Mouse (Mus musculus) forebrain, embryonic 14.5 days (tissue): ENCODE measurements around the gene Tm6sf1. TPM values are rescaled to one million over a fixed set of nuclear protein-coding genes. Genes with fewer than 3 reads are reported as not detected.

Experiments used
- ATAC-seq: fragments of 200-750 bp; cut with Nextera tagmentation; 2 replicates; pipeline ENCODE4 v1.8.0; 2017; ENCODE audit warnings: mild to moderate bottlenecking, moderate library complexity
- DNase-seq: peaks from one replicate; pipeline ENCODE4 v3.0.0-alpha.2; 2015; ENCODE audit warnings: low spot score
- H3K27ac ChIP-seq: fragments of 300-500 bp; sonication (generic); 2 replicates; pipeline ENCODE4 v1.5.1; 2014; ENCODE audit warnings: low read depth, mild to moderate bottlenecking, control low read depth, low read length, moderate library complexity
- H3K27me3 ChIP-seq: fragments of 300-500 bp; sonication (generic); replicated peaks from 2 replicates; pipeline ENCODE4 v1.6.1; 2014; ENCODE audit warnings: low read length, control low read depth, mixed read lengths; ENCODE audit not compliant: control insufficient read depth, insufficient read depth
- H3K36me3 ChIP-seq: fragments of 300-500 bp; sonication (generic); 2 replicates; pipeline ENCODE4 v1.6.1; 2014; ENCODE audit warnings: low read length, control low read depth; ENCODE audit not compliant: control insufficient read depth, insufficient read depth
- H3K4me1 ChIP-seq: fragments of 300-500 bp; sonication (generic); 2 replicates; pipeline ENCODE4 v1.6.1; 2014; ENCODE audit warnings: antibody characterized with exemption, low read length, control low read depth; ENCODE audit not compliant: control insufficient read depth, insufficient read depth
- H3K4me2 ChIP-seq: fragments of 300-500 bp; sonication (generic); 2 replicates; pipeline ENCODE4 v1.6.1; 2014; ENCODE audit warnings: mild to moderate bottlenecking, control low read depth, low read length
- H3K4me3 ChIP-seq: fragments of 300-500 bp; sonication (generic); 2 replicates; pipeline ENCODE4 v1.5.1; 2014; ENCODE audit warnings: low read depth, low read length, control low read depth
- H3K9ac ChIP-seq: fragments of 300-500 bp; sonication (generic); 2 replicates; pipeline ENCODE4 v1.6.1; 2014; ENCODE audit warnings: mild to moderate bottlenecking, low read length, control low read depth, moderate library complexity
- H3K9me3 ChIP-seq: fragments of 300-500 bp; sonication (generic); replicated peaks from 2 replicates; pipeline ENCODE4 v1.6.1; 2016; ENCODE audit warnings: low read length, control low read depth, mixed read lengths; ENCODE audit not compliant: control insufficient read depth
- WGBS: fragments of 180-500 bp; shearing (Covaris S2); extraction: QIAGEN DNeasy Blood & Tissue Kit; methylation state at CpG from one replicate; pipeline ENCODE4 v1.1.7; 2014; 5-methylcytosine and 5-hydroxymethylcytosine counted together
- polyA plus RNA-seq: library from polyadenylated mRNA; unstranded; fragments of >200 nt; fragmentation: Nextera tagmentation; extraction: Ambion mirVana; gene quantifications from 2 replicates; pipeline ENCODE4 v1.2.1, GENCODE M21; 2014

Tm6sf1 gene
- polyA plus RNA-seq, 1 experiment from 2014 or later, result 8.4 TPM

DNA sequence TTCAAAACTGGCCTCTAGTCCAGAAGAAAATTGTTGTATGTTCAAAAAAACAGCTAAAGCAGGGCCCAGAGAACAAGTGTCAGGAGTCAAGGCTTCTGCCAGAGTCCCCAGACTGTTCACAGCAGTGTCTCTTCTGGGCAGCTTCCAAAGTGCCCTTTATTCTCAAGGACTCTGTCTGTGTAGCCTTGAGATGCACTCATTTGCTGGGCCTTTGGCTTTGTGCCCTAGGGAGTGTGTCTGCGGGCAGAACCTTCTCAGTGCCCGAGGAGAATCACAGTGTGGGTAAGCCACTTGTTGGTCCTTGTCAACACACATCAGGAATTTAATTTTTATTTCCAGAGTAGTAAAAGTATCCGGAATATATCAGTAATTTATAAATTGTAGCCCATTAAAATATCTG, 22.8 kb downstream of the Tm6sf1 start:
- no peak overlapping the region for H3K4me3 ChIP-seq
- WGBS, result 71% methylated on average over 3 of the region's 3 CpGs
- H3K4me1 ChIP-seq, result no peaks in the 10 kb centered on the region
- H3K36me3 ChIP-seq, result peaks cover 11% of the 10 kb centered on the region
- no peak overlapping the region for H3K4me2 ChIP-seq
- H3K27ac ChIP-seq, result no peak overlapping the region
- DNase-seq, result no peak
- H3K9ac ChIP-seq, result no peak overlapping the region
- no peak for ATAC-seq
- H3K9me3 ChIP-seq, result no peaks in the 10 kb centered on the region
- no peaks in the 10 kb centered on the region for H3K27me3 ChIP-seq

DNA sequence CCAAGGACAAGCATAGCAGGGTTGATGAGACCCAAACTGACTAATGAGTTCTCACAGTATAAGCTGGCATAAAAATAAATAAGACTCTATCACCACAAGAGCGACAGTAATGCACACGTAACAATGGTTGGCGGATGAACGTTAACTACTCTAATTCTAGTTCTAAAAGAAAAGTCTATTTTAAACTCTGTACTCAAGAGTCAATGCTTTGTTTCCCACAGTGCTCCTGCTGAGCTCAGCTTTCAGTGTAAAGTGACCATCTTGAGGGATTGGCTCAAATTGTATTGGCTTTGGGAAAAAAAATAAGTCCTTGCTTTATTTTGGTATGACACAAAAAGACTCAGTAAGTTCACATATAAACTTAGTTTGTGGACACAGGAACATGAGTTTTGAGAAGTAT, 26.3 kb downstream of the Tm6sf1 start:
- Histone ChIP-seq H3K4me1 (no peaks in the 10 kb centered on the region), H3K9ac (no peak overlapping the region), H3K27ac (no peak overlapping the region), H3K4me3 (no peak overlapping the region), H3K9me3 (no peaks in the 10 kb centered on the region), H3K27me3 (no peaks in the 10 kb centered on the region), H3K4me2 (no peak overlapping the region), H3K36me3 (peaks cover 9% of the 10 kb centered on the region)
- DNase-seq (no peak), ATAC-seq (no peak)
- 58% methylated on average over 4 of the region's 4 CpGs for WGBS

DNA sequence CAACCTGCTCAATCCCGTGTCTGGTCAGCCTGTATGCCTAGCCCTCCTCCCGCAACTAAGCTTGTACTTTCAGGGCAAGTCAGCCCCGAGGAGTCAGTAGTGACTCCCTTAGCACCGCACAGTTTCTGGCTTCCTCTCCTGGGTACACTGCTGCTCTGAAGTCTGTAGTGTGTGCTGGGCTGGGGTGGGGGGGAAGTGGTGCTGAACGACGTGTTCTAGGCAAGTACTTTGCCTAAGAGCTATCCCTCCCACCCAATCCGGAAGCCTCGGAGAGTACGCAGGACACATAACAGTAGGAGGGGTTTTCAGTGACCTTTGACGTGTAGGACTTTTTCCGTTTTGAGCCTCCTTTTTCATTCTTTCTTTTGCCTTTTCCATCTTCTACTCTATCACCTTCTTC, 40.6 kb downstream of the Tm6sf1 start:
- H3K4me3 ChIP-seq, result no peak overlapping the region
- H3K36me3 ChIP-seq, result peaks cover 23% of the 10 kb centered on the region
- no peaks in the 10 kb centered on the region for H3K27me3 ChIP-seq
- no peak overlapping the region for H3K4me2 ChIP-seq
- H3K9ac ChIP-seq, result no peak overlapping the region
- WGBS, result 85% methylated on average over 11 of the region's 11 CpGs
- no peaks in the 10 kb centered on the region for H3K4me1 ChIP-seq
- no peaks in the 10 kb centered on the region for H3K9me3 ChIP-seq
- H3K27ac ChIP-seq, result no peak overlapping the region
- no peak for DNase-seq
- no peak for ATAC-seq

DNA sequence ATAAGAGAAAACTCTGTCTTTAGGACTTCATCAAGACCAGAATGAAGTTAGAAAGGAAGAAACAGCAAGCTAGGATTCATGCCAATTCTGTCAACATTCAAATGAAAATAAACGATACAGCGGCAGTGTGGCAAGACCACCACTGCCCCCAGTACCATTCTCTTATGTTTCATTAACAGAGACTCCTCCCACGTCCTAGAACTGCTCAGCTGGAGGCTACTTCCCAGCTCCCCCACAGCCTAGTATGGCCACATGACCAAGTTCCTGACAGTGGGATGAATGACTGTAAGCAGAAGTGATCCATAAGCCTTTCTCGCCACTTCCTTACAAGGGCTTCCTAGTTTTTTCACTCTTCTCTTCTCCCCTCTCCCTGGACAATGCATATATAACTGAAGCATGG, 45.3 kb downstream of the Tm6sf1 start:
- Histone ChIP-seq H3K4me1 (no peaks in the 10 kb centered on the region), H3K4me2 (no peak overlapping the region), H3K9me3 (no peaks in the 10 kb centered on the region), H3K4me3 (no peak overlapping the region), H3K36me3 (peaks cover 5% of the 10 kb centered on the region; the same call in 1 of the 2 replicates), H3K9ac (no peak overlapping the region), H3K27me3 (no peaks in the 10 kb centered on the region), H3K27ac (no peak overlapping the region)
- 63% methylated on average over 4 of the region's 4 CpGs for WGBS
- no peak for DNase-seq
- ATAC-seq, result no peak

DNA sequence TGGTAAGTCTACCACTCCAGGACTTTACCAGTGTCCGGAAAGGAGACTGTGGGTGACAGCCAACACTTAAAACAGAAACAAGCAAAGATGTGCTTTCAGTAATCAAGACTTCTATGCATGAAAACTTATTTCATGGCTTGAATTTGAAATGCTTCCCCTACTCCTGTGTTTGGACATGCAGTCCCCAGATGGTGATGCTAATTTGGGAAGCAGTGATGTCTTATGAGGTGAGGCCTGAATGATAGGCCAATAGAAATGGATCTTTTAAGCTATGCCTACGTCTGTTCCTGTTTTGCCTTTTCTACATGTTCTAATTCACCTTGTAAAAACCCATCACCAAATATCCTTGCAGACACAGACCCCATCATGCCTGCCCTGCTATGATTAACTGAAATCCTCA, 46.1 kb downstream of the Tm6sf1 start:
- WGBS, result 83% methylated on average over 2 of the region's 2 CpGs
- no peak overlapping the region for H3K9ac ChIP-seq

DNA sequence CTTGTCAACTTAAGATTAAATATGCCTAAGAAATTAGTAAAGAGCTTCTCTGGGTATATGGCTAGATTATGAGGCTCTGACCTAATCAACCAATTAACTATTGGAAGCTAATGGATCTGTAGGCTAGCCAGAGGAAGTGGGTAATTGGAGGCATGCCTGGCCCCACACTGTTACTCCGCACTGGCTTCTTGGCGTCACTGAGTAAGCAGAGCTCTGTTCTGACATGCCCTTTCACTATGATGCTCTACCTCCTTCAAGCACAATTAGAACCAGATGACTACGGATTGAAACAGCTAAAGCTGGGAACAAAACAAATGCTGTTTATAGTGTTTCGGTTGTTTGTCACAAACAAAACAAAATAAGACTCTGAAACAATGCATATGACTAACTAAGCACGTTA, 59.5 kb downstream of the Tm6sf1 start:
- DNase-seq, result no peak
- no peak overlapping the region for H3K9ac ChIP-seq
- H3K36me3 ChIP-seq, result no peaks in the 10 kb centered on the region
- no peaks in the 10 kb centered on the region for H3K4me1 ChIP-seq
- ATAC-seq, result no peak
- 58% methylated on average over 5 of the region's 5 CpGs for WGBS
- no peak overlapping the region for H3K4me3 ChIP-seq
- no peaks in the 10 kb centered on the region for H3K27me3 ChIP-seq
- no peak overlapping the region for H3K27ac ChIP-seq
- no peak overlapping the region for H3K4me2 ChIP-seq
- H3K9me3 ChIP-seq, result no peaks in the 10 kb centered on the region

More for the DNA sequence above, 46.1 kb downstream of the Tm6sf1 start:
- no peak for DNase-seq
- no peaks in the 10 kb centered on the region for H3K9me3 ChIP-seq
- ATAC-seq, result no peak
- no peaks in the 10 kb centered on the region for H3K4me1 ChIP-seq
- H3K4me2 ChIP-seq, result no peak overlapping the region
- no peak overlapping the region for H3K4me3 ChIP-seq
- H3K36me3 ChIP-seq, result no peaks in the 10 kb centered on the region
- H3K27me3 ChIP-seq, result no peaks in the 10 kb centered on the region
- H3K27ac ChIP-seq, result no peak overlapping the region

DNA sequence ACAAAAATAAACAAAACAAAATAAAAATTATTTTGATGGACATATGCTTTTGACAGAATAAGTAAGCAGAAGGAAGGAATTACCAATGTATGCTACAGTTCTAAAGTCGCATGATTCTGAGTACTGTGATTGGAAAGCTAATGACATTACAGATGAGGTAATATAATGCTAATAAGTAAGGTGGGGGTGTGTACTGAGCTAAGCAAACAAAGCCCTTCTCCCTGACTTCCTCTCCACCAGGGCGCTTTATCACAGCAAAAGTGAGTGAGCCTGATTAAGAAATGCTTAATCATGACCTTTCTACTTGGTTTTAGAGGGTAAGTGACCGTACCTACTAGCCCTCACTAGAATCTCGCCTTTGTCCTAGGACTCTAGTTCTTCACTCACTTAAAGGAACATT, 61.5 kb downstream of the Tm6sf1 start:
- Histone ChIP-seq H3K4me3 (no peak overlapping the region), H3K9me3 (no peaks in the 10 kb centered on the region), H3K27ac (no peak overlapping the region), H3K36me3 (no peaks in the 10 kb centered on the region), H3K4me2 (no peak overlapping the region), H3K9ac (no peak overlapping the region), H3K4me1 (no peaks in the 10 kb centered on the region), H3K27me3 (no peaks in the 10 kb centered on the region)
- DNase-seq (no peak), ATAC-seq (no peak)
- WGBS, result 82% methylated on average over 4 of the region's 4 CpGs

DNA sequence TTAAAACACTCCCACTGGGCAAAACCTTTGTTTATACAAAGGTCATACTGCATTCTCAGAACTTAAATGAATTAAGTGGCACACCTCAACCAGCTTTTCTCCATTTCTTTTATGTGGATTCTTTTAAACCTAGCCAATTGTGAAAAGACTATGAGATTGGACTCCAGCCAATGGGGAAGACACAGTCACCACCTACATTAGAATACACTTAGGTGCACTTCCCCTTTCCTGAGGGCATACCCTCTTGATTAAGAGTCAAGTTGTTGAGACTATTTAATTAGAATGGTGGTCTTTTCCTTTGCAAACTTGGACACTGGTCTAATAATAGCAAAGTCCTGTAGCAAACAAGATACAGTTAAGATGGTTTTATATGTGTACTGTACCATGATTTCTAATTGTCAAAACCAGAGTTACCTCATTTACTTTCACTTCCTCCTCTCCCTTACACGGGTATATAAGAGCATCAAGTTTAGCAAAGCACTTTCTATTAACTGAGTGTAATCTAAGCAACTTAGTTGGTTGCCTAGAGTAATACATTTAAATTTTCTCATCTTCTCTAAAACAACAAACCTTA, 62.7 kb downstream of the Tm6sf1 start:
- no peak overlapping the region for H3K9ac ChIP-seq
- H3K9me3 ChIP-seq, result no peaks in the 10 kb centered on the region
- no peaks in the 10 kb centered on the region for H3K27me3 ChIP-seq
- ATAC-seq (no peak), DNase-seq (no peak)
- WGBS, result 77% methylated on average over 1 of the region's 1 CpGs
- H3K4me1 ChIP-seq, result no peaks in the 10 kb centered on the region
- H3K27ac ChIP-seq, result no peak overlapping the region
- H3K4me3 ChIP-seq, result no peak overlapping the region
- H3K4me2 ChIP-seq, result no peak overlapping the region
- no peaks in the 10 kb centered on the region for H3K36me3 ChIP-seq

DNA sequence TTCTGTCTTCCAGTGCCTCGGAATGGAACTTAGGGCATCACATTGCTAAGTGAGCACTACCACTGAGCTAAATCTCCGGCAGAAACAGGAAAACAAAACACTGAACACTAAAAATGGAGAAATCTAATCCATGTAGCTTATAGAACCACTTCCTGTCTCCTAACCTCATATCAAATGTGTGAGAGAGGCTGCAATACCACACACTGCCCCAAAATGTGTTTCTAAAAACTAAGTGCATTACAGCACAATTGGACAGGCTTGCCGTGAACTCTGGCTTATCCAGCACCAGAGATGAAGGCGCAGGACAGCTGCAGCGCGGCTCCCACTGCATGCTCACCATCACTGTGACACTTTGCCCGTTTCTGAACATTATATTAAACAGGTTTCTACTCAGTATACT, 70.2 kb downstream of the Tm6sf1 start:
- Histone ChIP-seq H3K4me2 (no peak overlapping the region), H3K36me3 (no peaks in the 10 kb centered on the region), H3K9me3 (no peaks in the 10 kb centered on the region), H3K27me3 (no peaks in the 10 kb centered on the region), H3K4me1 (peaks cover 26% of the 10 kb centered on the region), H3K27ac (no peak overlapping the region), H3K9ac (no peak overlapping the region), H3K4me3 (no peak overlapping the region)
- DNase-seq (no peak), ATAC-seq (no peak)
- 80% methylated on average over 7 of the region's 7 CpGs for WGBS
